Mouse (Mus musculus): ENCODE data around the gene Apba2.

Gene Apba2

GRCm38 (mm10) chr7:64501536-64502270 is at the start of gene Apba2:
Gene Apba2, plus strand, starts transcription at chr7:64501706.
- DNase-seq: no peak

DNA sequence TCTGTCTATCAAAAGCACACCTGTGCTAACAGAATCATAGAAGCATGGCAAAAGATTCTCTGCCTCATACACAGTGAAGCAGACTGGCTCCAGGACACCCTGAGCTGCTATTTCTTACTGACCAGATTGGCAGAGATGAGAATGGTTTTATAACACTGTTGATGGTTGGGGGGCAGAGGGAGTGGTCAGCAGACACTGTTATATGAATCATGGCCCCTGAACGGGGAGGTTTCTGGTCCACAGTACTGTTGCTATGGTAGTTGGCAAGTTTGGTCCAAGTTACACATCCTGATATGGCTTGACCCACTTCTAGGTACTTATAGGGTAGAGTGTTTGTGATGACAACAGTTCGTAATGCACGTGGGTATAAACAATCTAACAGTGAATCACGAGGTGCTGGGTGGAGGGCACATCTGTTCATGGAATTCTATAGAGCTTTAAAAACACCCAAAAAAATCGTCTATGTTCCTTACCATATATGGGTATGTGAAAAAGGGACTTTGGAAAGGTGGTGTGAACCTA is 49.6 kb upstream of the Apba2 start:
- DNase-seq: no peak

GRCm38 (mm10) chr7:64452471-64453222 is 48.9 kb upstream of the Apba2 start:
- no peak for DNase-seq

DNA sequence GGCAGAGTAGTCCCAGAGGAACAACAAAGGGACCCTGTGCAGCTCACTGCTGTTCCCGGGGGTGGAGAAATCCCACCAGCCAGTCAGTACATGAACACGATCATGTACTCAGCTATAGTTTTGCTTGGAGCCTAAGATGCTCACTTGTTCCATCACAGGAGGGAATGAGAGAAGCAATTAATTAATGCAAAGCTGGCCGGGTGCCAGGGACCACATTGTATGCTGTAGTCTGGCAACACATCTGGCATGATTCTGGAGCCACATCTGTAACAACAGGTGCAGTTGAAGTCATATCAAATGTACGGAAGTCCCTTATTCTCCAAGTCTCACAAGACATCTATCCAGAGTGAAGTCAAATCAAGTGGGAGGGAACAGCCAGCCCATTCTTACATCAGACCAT is 45.3 kb upstream of the Apba2 start:
- no peak for DNase-seq

GRCm38 (mm10) chr7:64456676-64457075 is 44.8 kb upstream of the Apba2 start:
- DNase-seq: no peak

GRCm38 (mm10) chr7:64457811-64458210 is 43.7 kb upstream of the Apba2 start:
- no peak for DNase-seq

DNA sequence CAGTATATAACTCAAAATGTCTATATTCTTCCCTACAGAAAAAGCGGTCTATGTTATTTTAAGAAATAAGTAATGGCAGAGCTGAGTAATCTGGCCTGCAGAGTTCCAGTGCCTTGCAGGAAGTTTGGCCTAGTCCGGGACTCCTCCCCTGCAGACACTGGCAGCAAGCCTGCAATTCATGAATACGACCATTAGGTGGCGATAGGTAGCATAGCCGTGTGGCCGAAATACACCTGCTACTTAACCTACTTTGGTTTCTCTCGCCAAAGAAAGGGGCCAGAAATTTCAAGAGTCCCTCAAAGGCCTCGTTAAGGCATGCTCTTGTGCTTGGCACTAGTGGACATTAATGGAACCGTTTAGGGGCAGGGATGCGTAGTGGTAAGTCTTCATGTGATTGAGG is 4.1 kb upstream of the Apba2 start:
- no peak for DNase-seq

DNA sequence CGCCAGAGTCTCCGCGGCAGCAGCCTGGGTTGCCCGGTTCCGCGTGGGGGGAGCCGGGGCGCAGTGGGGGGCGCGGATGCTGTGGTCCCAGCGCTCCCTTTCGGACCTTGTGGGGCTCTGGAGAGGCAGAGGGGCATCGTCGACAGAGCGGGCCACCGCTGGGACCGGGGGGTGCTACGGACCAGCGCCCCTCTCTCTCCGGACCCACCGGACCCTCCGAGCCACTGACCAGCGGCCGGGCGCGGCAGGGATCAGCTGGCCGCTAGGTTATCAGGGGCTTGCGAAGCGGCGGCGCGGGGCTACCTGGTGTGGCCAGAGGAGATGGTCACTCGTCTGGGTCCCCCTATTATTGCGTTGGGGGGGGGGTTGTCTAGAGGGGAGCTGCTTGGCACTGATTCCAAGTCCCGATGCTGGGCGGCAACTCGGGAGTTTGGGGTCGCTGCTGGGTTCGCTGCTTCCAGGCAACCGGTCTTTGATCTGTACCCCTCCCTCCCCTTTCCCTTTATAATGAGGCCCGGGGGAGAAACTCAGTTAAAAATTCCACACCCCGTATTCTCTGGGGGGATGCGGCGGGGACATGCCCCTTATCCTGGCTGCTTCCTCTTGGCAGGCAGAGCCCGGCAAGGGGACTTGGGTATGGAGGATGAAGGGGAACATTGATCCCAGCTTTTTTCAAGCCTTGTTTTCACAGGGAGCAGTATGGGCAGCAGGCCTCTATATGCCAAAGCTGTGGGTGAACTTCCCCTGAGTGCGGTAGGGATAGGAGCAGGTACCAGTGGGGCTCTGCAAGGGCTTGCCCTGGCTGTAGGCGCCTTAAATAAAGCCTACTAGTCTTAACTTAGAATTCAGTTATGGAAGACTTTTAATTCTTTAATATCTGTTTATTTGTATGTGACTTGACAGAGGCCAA is 1.0 kb downstream of the Apba2 start:
- no peak for DNase-seq

GRCm38 (mm10) chr7:64503641-64504040 is 2.1 kb downstream of the Apba2 start:
- no peak for DNase-seq

- no peak for DNase-seq
Measured at GRCm38 (mm10) chr7:64504691-64505231, 3.3 kb downstream of the Apba2 start.

DNA sequence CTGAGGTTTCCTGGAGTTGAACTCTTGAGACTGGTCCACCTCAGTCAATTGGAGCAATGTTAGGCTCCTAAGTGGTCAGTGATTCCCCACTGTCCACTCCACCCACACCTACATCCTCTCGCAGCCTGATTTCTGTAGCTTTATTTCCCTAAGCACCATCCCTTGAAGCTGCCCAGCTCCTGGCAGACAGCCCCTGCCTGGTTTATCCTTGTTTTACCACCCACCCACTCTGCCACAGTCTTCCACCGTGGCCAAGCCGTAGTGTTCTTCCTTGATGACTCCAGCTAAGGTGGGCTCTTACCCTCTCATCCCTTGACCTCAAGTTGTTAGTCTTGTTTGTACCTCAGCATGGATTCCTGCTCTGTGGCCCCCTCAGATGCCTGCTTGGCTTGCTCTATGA is 4.1 kb downstream of the Apba2 start:
- DNase-seq: no peak

GRCm38 (mm10) chr7:64508826-64509225 is 7.3 kb downstream of the Apba2 start:
- no peak for DNase-seq

- no peak for DNase-seq
Measured at GRCm38 (mm10) chr7:64509911-64510310, 8.4 kb downstream of the Apba2 start.

GRCm38 (mm10) chr7:64510526-64511210 is 9.2 kb downstream of the Apba2 start:
- DNase-seq: no peak

DNA sequence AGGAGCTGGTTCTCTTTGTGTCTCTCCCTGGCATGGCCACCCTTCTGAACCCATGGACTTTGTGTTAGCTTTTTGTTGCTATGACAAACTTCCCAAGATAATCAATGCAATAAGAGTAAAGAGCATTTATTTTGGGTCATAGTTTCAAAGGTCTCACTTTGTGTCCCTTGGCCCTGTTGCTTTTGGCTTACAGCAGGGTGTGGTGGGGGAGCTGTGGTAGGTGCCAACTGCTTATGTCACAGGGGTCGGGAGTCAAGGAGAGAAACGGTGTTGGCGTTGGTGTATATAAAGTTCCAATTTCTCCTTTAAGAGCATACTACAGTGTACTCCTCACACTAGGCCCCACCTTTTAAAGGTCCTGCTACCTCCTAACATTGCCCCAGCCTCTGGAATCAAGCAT is 12.1 kb downstream of the Apba2 start:
- no peak for DNase-seq

- no peak for DNase-seq
Measured at GRCm38 (mm10) chr7:64515280-64515679, 13.8 kb downstream of the Apba2 start.

GRCm38 (mm10) chr7:64515891-64516290 is 14.4 kb downstream of the Apba2 start:
- DNase-seq: no peak

DNA sequence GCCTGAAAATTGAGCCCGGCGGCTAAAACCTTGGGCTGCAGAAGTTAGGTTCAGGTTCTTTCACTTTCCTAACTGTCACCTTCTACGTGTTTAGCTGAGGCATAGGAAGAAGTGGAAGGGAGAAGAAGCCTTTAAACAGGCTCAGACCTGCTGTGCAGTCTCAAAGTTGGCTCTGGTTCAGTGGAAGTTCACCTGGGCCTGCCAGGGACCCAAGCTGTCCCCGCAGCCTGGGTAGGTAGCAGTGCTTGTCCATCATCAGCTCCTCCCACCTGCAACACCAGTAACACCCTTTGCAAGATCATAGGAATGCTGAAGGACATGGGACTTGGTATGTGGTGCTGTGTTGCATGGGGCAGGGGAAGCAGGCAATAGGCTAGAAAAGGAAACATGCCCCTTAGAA is 17.6 kb downstream of the Apba2 start:
- DNase-seq: no peak

GRCm38 (mm10) chr7:64519521-64519920 is 18.0 kb downstream of the Apba2 start:
- DNase-seq: no peak

DNA sequence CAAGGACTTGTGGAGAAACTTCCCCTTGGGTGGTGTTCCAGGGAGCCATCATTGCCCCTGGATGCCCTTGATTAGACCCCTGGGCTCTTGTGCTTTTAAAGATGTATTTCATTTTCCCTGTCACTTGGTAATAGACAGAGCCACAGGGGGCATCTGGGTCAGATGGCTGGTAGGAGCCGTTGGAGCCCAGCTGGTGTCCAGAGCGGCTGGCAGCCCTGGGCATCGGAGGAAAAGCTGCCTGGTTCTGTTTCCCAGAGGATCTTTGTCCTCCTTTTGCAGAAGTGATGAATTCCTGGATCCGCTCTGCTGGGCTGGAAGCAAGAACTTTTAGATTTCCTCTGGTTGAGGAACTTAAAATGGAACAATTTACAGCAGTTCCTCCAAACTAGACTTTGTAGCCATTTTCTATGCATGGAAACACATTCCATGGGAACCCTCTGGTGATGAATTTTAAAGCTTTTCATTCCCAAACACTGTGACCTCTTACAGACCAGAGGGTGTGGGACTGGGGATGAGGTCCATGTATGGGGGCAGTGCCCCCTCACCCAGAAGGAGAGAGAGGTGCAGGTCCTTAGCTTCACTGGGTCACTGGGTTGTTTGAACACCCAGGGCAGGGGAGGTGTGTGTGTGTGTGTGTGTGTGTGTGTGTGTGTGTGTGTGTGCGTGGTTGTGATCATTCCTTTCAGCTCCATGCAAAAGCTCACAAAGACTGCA is 20.3 kb downstream of the Apba2 start:
- DNase-seq: no peak

GRCm38 (mm10) chr7:64522409-64522730 is 20.9 kb downstream of the Apba2 start:
- DNase-seq: no peak

GRCm38 (mm10) chr7:64531297-64531696 is 29.8 kb downstream of the Apba2 start:
- no peak for DNase-seq
